Comparison of ENCODE assay signal across 9 mouse cellular contexts in the genomic region with DNA sequence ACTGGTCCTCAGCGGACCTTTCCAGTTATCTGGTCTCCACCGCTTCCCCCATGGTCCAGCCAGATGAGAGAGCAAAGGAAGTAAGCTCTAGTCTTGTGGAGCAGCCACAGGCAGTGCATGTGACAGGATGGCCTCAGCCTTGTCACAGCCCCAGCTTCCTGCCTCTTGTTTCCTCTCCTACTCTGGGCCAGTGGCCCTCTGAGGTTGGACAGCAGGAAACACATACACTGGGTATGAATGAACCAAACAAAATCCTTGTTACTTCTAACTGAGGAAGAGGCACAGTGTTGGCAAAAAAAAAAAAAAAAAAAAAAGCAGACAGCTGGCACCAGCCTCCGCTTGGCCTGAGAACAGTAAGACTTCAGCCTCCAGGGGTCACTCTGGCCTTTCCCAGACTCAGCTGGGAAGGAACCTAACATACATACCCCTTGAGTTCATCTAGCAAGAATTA. TPM values are rescaled to one million over a fixed set of nuclear protein-coding genes. Genes with fewer than 3 reads are reported as not detected.
DNase-seq lines count a peak whose midpoint lies in the region; ATAC-seq and TF ChIP-seq lines count a peak whose summit lies in the region.
"Had no signal": no experiment of that assay in that cellular context is flagged by ENCODE, and none has a peak within 500 bp of the region (broad histone marks: within the 10 kb centered on the region; RNA-seq: fewer than 3 reads in every experiment).

No protein-coding gene starts in this region.

- H3K4me3 ChIP-seq in left cerebral cortex, adult 2 months: no peak overlapping the region
- H3K4me3 ChIP-seq in lung, embryonic 15.5 days: no peak overlapping the region
- H3K4me3 ChIP-seq in stomach, postnatal 0 days (ENCODE audit: low read depth, low read length): no peak overlapping the region
- H3K4me3 ChIP-seq: myocyte had no signal

- peak overlapping the region; percentile 51; the same call in 1 of the 2 replicates for H3K27ac ChIP-seq in left cerebral cortex, adult 2 months
- peak overlapping the region; percentile 77 for H3K27ac ChIP-seq in lung, embryonic 15.5 days
- no peak overlapping the region for H3K27ac ChIP-seq in stomach, postnatal 0 days (replicated peaks)

- H3K27me3 ChIP-seq in lung, embryonic 15.5 days: no peaks in the 10 kb centered on the region
- no peaks in the 10 kb centered on the region for H3K27me3 ChIP-seq in stomach, postnatal 0 days (ENCODE audit: control insufficient read depth, insufficient read depth, low read length)

- H3K9ac ChIP-seq in lung, embryonic 15.5 days: no peak overlapping the region
- H3K9ac ChIP-seq in stomach, postnatal 0 days (ENCODE audit: low read length): no peak overlapping the region

- H3K36me3 ChIP-seq in lung, embryonic 15.5 days: 0 out of 2 replicates have a peak, but pooled peaks cover 8% of the 10 kb centered on the region
- H3K36me3 ChIP-seq in stomach, postnatal 0 days (ENCODE audit: control insufficient read depth, insufficient read depth, low read length): no peaks in the 10 kb centered on the region

- peak; percentile 85 for ATAC-seq in lung, embryonic 15.5 days (ENCODE audit: borderline replicate concordance, extremely low read depth, low FRiP score, low TSS enrichment)
- peak; percentile 53 for ATAC-seq in stomach, postnatal 0 days (ENCODE audit: low FRiP score, low TSS enrichment)

- no peaks in the 10 kb centered on the region for H3K9me3 ChIP-seq in lung, embryonic 15.5 days
- no peaks in the 10 kb centered on the region for H3K9me3 ChIP-seq in stomach, postnatal 0 days (ENCODE audit: control insufficient read depth, low read length)

- H3K4me2 ChIP-seq in lung, embryonic 15.5 days: no peak overlapping the region
- no peak overlapping the region for H3K4me2 ChIP-seq in stomach, postnatal 0 days (replicated peaks; ENCODE audit: low read depth)

- peak; percentile 43 for TF ChIP-seq CTCF in left cerebral cortex, adult 2 months (IDR thresholded peaks at IDR 0.05)
- peak; percentile 67 for TF ChIP-seq CTCF in stomach, postnatal 0 days (IDR thresholded peaks at IDR 0.05; ENCODE audit: low read depth)

- no peak for TF ChIP-seq EP300 in stomach, postnatal 0 days (optimal IDR thresholded peaks at IDR 0.05)

- intact Hi-C loops in left cerebral cortex, adult 2 months (cut with DNase I): no loop called here
- intact Hi-C loops in left cerebral cortex, postnatal 36 days (cut with DNase I): no loop called here

- H3K4me1 ChIP-seq in lung, embryonic 15.5 days: peaks cover 21% of the 10 kb centered on the region
- no peaks in the 10 kb centered on the region for H3K4me1 ChIP-seq in stomach, postnatal 0 days (replicated peaks; ENCODE audit: control insufficient read depth, insufficient read depth)

- DNase-seq in left cerebral cortex, adult 2 months (ENCODE audit: extremely low spot score in 1 of 2, low spot score in 2 of 2): no peak
- DNase-seq in left cerebral cortex, postnatal 36 days (ENCODE audit: low spot score in 2 of 2): no peak
- DNase-seq in adrenal gland, adult 8-10 months: peak; percentile 67
- peak; percentile 69 to 91 for DNase-seq in heart, adult 18-20 months
- peak; percentile 72 to 80 for DNase-seq in kidney, adult 8-10 months
- DNase-seq in stomach, postnatal 0 days (ENCODE audit: low spot score): peak; percentile 31
- DNase-seq in frontal cortex, adult 2 months (ENCODE audit: extremely low spot score in 1 of 2, low spot score in 1 of 2): no peak

- 70% methylated on average over 3 of the region's 3 CpGs for WGBS in lung, embryonic 15.5 days
- 63% methylated on average over 3 of the region's 3 CpGs for WGBS in stomach, postnatal 0 days

RNA-seq across cellular contexts. Expression of gene Slc38a10, which starts 8.5 kb away (rescaled TPM):
- total RNA-seq in left cerebral cortex, adult 2 months (2021): 10 to 100 TPM; 81.0 to 82.4 TPM
- total RNA-seq in left cerebral cortex, postnatal 36 days (2021): 10 to 100 TPM; 80.8 to 86.4 TPM
- total RNA-seq in adrenal gland, adult 8-10 months (2022): 100 to 1,000 TPM; 155 to 215 (median 187) TPM
- 10 to 100 TPM; 89.2 to 93.9 TPM for total RNA-seq in heart, adult 18-20 months (2021)
- 91.2 and 92.1 TPM in 2 replicates for polyA plus RNA-seq in lung, embryonic 15.5 days (2015; fragmentation: Nextera tagmentation; extraction: Ambion mirVana)
- 40.5 and 42.3 TPM in 2 replicates for polyA plus RNA-seq in stomach, postnatal 0 days (2015; fragmentation: Nextera tagmentation; extraction: Ambion mirVana)
- 62.5 and 62.6 TPM in 2 replicates for polyA plus RNA-seq in frontal cortex, adult 2 months (2012; rRNA removed)

RNA-seq across cellular contexts. Expression of gene Ndufaf8, which starts 43.9 kb away (rescaled TPM):
- total RNA-seq in left cerebral cortex, adult 2 months (2021): 10 to 100 TPM; 33.7 to 38.6 TPM
- 10 to 100 TPM; 33.3 to 49.5 TPM for total RNA-seq in left cerebral cortex, postnatal 36 days (2021)
- 10 to 100 TPM; 55.2 to 74.8 (median 64.3) TPM for total RNA-seq in adrenal gland, adult 8-10 months (2022)
- total RNA-seq in heart, adult 18-20 months (2021): 10 to 100 TPM; 85.2 to 94.9 TPM
- 68.0 and 75.9 TPM in 2 replicates for polyA plus RNA-seq in lung, embryonic 15.5 days (2015; fragmentation: Nextera tagmentation; extraction: Ambion mirVana)
- 84.8 and 84.9 TPM in 2 replicates for polyA plus RNA-seq in stomach, postnatal 0 days (2015; fragmentation: Nextera tagmentation; extraction: Ambion mirVana)
- polyA plus RNA-seq in frontal cortex, adult 2 months (2012; rRNA removed): 42.3 and 46.2 TPM in 2 replicates

RNA-seq across cellular contexts. Expression of gene Tepsin, which starts 44.1 kb away (rescaled TPM):
- 10 to 100 TPM; 15.9 to 16.9 TPM for total RNA-seq in left cerebral cortex, adult 2 months (2021)
- total RNA-seq in left cerebral cortex, postnatal 36 days (2021): 10 to 100 TPM; 14.3 to 16.6 TPM
- total RNA-seq in adrenal gland, adult 8-10 months (2022): 10 to 100 TPM; 15.2 to 19.1 (median 15.7) TPM
- total RNA-seq in heart, adult 18-20 months (2021): 1 to 10 TPM; 5.9 to 8.2 TPM
- polyA plus RNA-seq in lung, embryonic 15.5 days (2015; fragmentation: Nextera tagmentation; extraction: Ambion mirVana): 12.2 and 14.2 TPM in 2 replicates
- polyA plus RNA-seq in stomach, postnatal 0 days (2015; fragmentation: Nextera tagmentation; extraction: Ambion mirVana): 8.3 and 11.5 TPM in 2 replicates
- polyA plus RNA-seq in frontal cortex, adult 2 months (2012; rRNA removed): 31.1 and 35.6 TPM in 2 replicates

RNA-seq across cellular contexts. Expression of gene Cep131, which starts 56.0 kb away (rescaled TPM):
- 10 to 100 TPM; 33.8 to 37.1 TPM for total RNA-seq in left cerebral cortex, adult 2 months (2021)
- 10 to 100 TPM; 32.8 to 34.7 TPM for total RNA-seq in left cerebral cortex, postnatal 36 days (2021)
- total RNA-seq in adrenal gland, adult 8-10 months (2022): 100 to 1,000 TPM in 2 of 4 experiments, 10 to 100 TPM in 2; 42.9 to 315 (median 94.5) TPM
- 10 to 100 TPM in 1 of 2 experiments, 1 to 10 TPM in 1; 6.5 to 10.5 TPM for total RNA-seq in heart, adult 18-20 months (2021)
- 22.0 and 28.8 TPM in 2 replicates for polyA plus RNA-seq in lung, embryonic 15.5 days (2015; fragmentation: Nextera tagmentation; extraction: Ambion mirVana)
- polyA plus RNA-seq in stomach, postnatal 0 days (2015; fragmentation: Nextera tagmentation; extraction: Ambion mirVana): 5.8 and 6.3 TPM in 2 replicates
- polyA plus RNA-seq in frontal cortex, adult 2 months (2012; rRNA removed): 38.8 and 43.4 TPM in 2 replicates

Comparison
In these comparisons a context has a peak if more than half of its experiments do, and no peak if none do; other contexts are left out.
1. DNase-seq: peak in adrenal gland, adult 8-10 months (single experiment), heart, adult 18-20 months (2 of 2), kidney, adult 8-10 months (2 of 2) and stomach, postnatal 0 days (single experiment); none in left cerebral cortex, adult 2 months (0 of 2), left cerebral cortex, postnatal 36 days (0 of 2) and frontal cortex, adult 2 months (0 of 2).